Mouse (Mus musculus): ENCODE results near the gene Hcrtr1. TPM values are rescaled to one million over a fixed set of nuclear protein-coding genes. Genes with fewer than 3 reads are reported as not detected.
A peak's percentile ranks its signal among the peaks of the same experiment; 100 is the strongest.

Gene Hcrtr1
- polyA plus RNA-seq, 1 experiment from 2014 or later = 0.13 TPM

DNA sequence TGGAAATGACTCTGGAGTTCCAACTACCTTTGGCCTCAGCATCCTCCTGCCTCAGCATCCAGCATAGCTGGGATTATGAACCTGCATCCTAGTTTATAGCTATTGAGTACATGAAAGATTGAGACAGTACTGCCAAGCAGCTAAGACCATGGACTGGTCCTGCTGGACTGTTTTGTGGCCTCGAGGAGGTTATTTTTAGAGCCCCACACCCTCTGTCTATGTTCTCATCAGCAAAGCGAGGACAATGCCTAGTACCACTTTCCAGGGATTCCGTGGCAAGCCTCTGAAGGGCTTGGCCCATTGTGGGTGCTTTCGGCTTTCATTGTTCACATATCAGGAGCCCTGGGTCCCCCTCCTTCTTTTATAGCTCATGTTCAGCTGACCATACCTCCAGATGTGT, 31.2 kb upstream of the Hcrtr1 start:
- H3K9me3 ChIP-seq (replicated peaks; ENCODE audit: control insufficient read depth, low read length) = no peaks in the 10 kb centered on the region
- H3K27me3 ChIP-seq (replicated peaks; ENCODE audit: control insufficient read depth, insufficient read depth, low read length) = 0 out of 2 replicates have a peak, but pooled peaks cover 3% of the 10 kb centered on the region
- no peak overlapping the region for H3K9ac ChIP-seq (ENCODE audit: low read length)
- H3K27ac ChIP-seq (ENCODE audit: low read depth, low read length) = no peak overlapping the region
- WGBS = 79% methylated on average over 4 of the region's 4 CpGs
- no peaks in the 10 kb centered on the region for H3K36me3 ChIP-seq (ENCODE audit: control insufficient read depth, insufficient read depth, low read length)
- H3K4me3 ChIP-seq (ENCODE audit: low read depth, low read length) = no peak overlapping the region
- DNase-seq (ENCODE audit: low spot score) (no peak), ATAC-seq (no peak)
- peaks cover 8% of the 10 kb centered on the region for H3K4me1 ChIP-seq (ENCODE audit: control insufficient read depth, insufficient read depth, low read length)
- H3K4me2 ChIP-seq (ENCODE audit: low read length) = no peak overlapping the region

DNA sequence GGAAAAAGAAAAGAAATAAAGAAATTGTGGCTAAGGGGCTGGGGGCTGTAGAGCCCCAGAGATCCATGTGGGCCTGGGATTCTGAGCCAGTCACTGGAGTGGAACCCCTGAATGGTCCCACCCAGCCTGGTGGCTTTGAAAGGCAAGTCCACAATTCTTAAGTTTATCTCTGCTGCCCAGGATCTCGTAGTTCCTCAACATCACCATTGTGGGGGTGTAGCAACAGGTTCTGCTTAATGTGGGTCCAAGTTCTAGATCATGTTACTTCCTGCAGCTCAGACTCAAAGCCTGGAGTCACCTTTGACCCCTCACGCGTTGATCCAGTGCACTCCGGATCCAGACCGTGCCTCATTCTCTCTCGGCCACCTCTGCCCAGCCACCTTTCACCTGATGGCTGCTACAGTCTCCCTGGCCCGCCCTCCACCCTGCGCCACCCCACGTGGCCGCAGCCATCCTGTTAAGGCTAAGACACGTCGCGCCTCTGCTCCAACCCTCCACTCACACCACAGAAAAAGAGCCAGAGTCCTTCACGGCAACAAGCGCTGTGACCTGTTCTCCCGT, 30.3 kb upstream of the Hcrtr1 start:
- H3K9ac ChIP-seq (ENCODE audit: low read length) = no peak overlapping the region
- H3K4me3 ChIP-seq (ENCODE audit: low read depth, low read length) = no peak overlapping the region
- no peak overlapping the region for H3K4me2 ChIP-seq (ENCODE audit: low read length)
- H3K4me1 ChIP-seq (ENCODE audit: control insufficient read depth, insufficient read depth, low read length) = no peaks in the 10 kb centered on the region
- 87% methylated on average over 16 of the region's 16 CpGs for WGBS
- ATAC-seq (no peak), DNase-seq (ENCODE audit: low spot score) (no peak)
- H3K9me3 ChIP-seq (replicated peaks; ENCODE audit: control insufficient read depth, low read length) = no peaks in the 10 kb centered on the region
- H3K36me3 ChIP-seq (ENCODE audit: control insufficient read depth, insufficient read depth, low read length) = no peaks in the 10 kb centered on the region
- 0 out of 2 replicates have a peak, but pooled peaks cover 3% of the 10 kb centered on the region for H3K27me3 ChIP-seq (replicated peaks; ENCODE audit: control insufficient read depth, insufficient read depth, low read length)
- H3K27ac ChIP-seq (ENCODE audit: low read depth, low read length) = no peak overlapping the region

- WGBS = 40% methylated on average over 16 of the region's 16 CpGs
- H3K9me3 ChIP-seq (replicated peaks; ENCODE audit: control insufficient read depth, low read length) = no peaks in the 10 kb centered on the region
- H3K4me3 ChIP-seq (ENCODE audit: low read depth, low read length) = no peak overlapping the region
- peaks cover 2% of the 10 kb centered on the region; the same call in 1 of the 2 replicates for H3K4me1 ChIP-seq (ENCODE audit: control insufficient read depth, insufficient read depth, low read length)
- no peak overlapping the region for H3K4me2 ChIP-seq (ENCODE audit: low read length)
- DNase-seq (ENCODE audit: low spot score) (peak; percentile 49), ATAC-seq (no peak)
- H3K27ac ChIP-seq (ENCODE audit: low read depth, low read length) = no peak overlapping the region
- H3K36me3 ChIP-seq (ENCODE audit: control insufficient read depth, insufficient read depth, low read length) = no peaks in the 10 kb centered on the region
- no peak overlapping the region for H3K9ac ChIP-seq (ENCODE audit: low read length)
- peaks cover 3% of the 10 kb centered on the region; the same call in 1 of the 2 replicates for H3K27me3 ChIP-seq (replicated peaks; ENCODE audit: control insufficient read depth, insufficient read depth, low read length)
Measured at GRCm38 (mm10) chr4:130168280-130169183, 29.4 kb upstream of the Hcrtr1 start.

DNA sequence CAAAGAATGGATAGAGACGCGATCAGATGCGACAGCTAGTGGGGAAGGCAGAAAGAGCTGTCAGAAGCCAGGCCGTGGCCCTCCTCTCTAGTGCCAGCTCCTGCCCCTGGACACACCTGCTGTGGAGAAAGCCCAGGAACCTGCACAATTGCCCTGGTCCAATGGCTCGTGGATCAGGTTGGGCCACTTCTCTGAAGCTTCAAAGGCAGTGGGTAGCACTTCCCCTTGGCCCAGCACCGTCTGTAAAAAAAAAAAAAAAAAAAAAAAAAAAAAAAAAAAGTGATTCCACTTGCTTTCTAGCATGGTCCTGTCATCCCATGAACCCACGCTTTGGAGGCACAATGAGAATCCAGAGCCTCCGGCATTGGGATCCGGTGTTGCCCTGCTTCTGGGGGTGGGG, 28.7 kb upstream of the Hcrtr1 start:
- no peak for ATAC-seq
- 53% methylated on average over 9 of the region's 9 CpGs for WGBS
- Histone ChIP-seq H3K27me3 (replicated peaks; ENCODE audit: control insufficient read depth, insufficient read depth, low read length) (peaks cover 3% of the 10 kb centered on the region; the same call in 1 of the 2 replicates), H3K9me3 (replicated peaks; ENCODE audit: control insufficient read depth, low read length) (no peaks in the 10 kb centered on the region), H3K4me3 (ENCODE audit: low read depth, low read length) (no peak overlapping the region), H3K9ac (ENCODE audit: low read length) (no peak overlapping the region), H3K4me1 (ENCODE audit: control insufficient read depth, insufficient read depth, low read length) (peaks cover 6% of the 10 kb centered on the region; the same call in 1 of the 2 replicates), H3K27ac (ENCODE audit: low read depth, low read length) (no peak overlapping the region), H3K36me3 (ENCODE audit: control insufficient read depth, insufficient read depth, low read length) (no peaks in the 10 kb centered on the region), H3K4me2 (ENCODE audit: low read length) (0 out of 2 replicates have a peak overlapping the region, but pooled peaks have one; percentile 9)
- no peak for DNase-seq (ENCODE audit: low spot score)

GRCm38 (mm10) chr4:130167321-130167720, 28.2 kb upstream of the Hcrtr1 start:
- WGBS = 68% methylated on average over 22 of the region's 22 CpGs
- Histone ChIP-seq H3K27ac (ENCODE audit: low read depth, low read length) (no peak overlapping the region), H3K27me3 (replicated peaks; ENCODE audit: control insufficient read depth, insufficient read depth, low read length) (peaks cover 5% of the 10 kb centered on the region; the same call in 1 of the 2 replicates), H3K9ac (ENCODE audit: low read length) (no peak overlapping the region), H3K36me3 (ENCODE audit: control insufficient read depth, insufficient read depth, low read length) (no peaks in the 10 kb centered on the region), H3K4me2 (ENCODE audit: low read length) (peak overlapping the region; percentile 9; the same call in 1 of the 2 replicates), H3K9me3 (replicated peaks; ENCODE audit: control insufficient read depth, low read length) (no peaks in the 10 kb centered on the region), H3K4me1 (ENCODE audit: control insufficient read depth, insufficient read depth, low read length) (peaks cover 6% of the 10 kb centered on the region; the same call in 1 of the 2 replicates), H3K4me3 (ENCODE audit: low read depth, low read length) (no peak overlapping the region)
- no peak for ATAC-seq
- DNase-seq (ENCODE audit: low spot score) = no peak

- 75% methylated on average over 8 of the region's 8 CpGs for WGBS
- ATAC-seq (no peak), DNase-seq (ENCODE audit: low spot score) (no peak)
- no peak overlapping the region for H3K9ac ChIP-seq (ENCODE audit: low read length)
- no peaks in the 10 kb centered on the region for H3K9me3 ChIP-seq (replicated peaks; ENCODE audit: control insufficient read depth, low read length)
- no peak overlapping the region for H3K4me3 ChIP-seq (ENCODE audit: low read depth, low read length)
- no peak overlapping the region for H3K4me2 ChIP-seq (ENCODE audit: low read length)
- H3K36me3 ChIP-seq (ENCODE audit: control insufficient read depth, insufficient read depth, low read length) = no peaks in the 10 kb centered on the region
- peaks cover 5% of the 10 kb centered on the region; the same call in 1 of the 2 replicates for H3K27me3 ChIP-seq (replicated peaks; ENCODE audit: control insufficient read depth, insufficient read depth, low read length)
- peaks cover 6% of the 10 kb centered on the region; the same call in 1 of the 2 replicates for H3K4me1 ChIP-seq (ENCODE audit: control insufficient read depth, insufficient read depth, low read length)
- H3K27ac ChIP-seq (ENCODE audit: low read depth, low read length) = no peak overlapping the region
Measured at GRCm38 (mm10) chr4:130166592-130166991, 27.4 kb upstream of the Hcrtr1 start.

DNA sequence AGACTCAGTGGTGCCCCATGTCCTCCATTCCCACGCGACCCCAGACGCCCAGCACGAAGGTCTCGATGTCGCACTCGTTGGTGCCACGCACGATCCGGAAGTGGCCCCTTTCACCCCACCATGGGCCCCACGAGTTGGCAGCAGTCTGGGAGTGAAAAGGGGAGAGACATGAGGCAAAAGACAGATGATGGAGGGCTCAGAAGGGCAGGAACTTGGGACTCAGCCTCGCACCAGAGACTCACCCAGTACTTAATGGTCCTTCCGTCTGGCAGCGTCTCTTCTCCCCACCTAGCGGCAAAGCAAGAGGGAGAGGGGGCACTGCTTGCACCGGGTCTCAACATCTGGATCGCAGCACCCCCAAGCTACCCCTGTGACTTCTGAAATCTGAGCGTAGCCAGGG, 26.9 kb upstream of the Hcrtr1 start:
- Histone ChIP-seq H3K4me2 (ENCODE audit: low read length) (no peak overlapping the region), H3K9ac (ENCODE audit: low read length) (no peak overlapping the region), H3K4me3 (ENCODE audit: low read depth, low read length) (no peak overlapping the region), H3K36me3 (ENCODE audit: control insufficient read depth, insufficient read depth, low read length) (no peaks in the 10 kb centered on the region), H3K27me3 (replicated peaks; ENCODE audit: control insufficient read depth, insufficient read depth, low read length) (peaks cover 5% of the 10 kb centered on the region; the same call in 1 of the 2 replicates), H3K9me3 (replicated peaks; ENCODE audit: control insufficient read depth, low read length) (no peaks in the 10 kb centered on the region), H3K27ac (ENCODE audit: low read depth, low read length) (no peak overlapping the region), H3K4me1 (ENCODE audit: control insufficient read depth, insufficient read depth, low read length) (peaks cover 6% of the 10 kb centered on the region; the same call in 1 of the 2 replicates)
- WGBS = 84% methylated on average over 18 of the region's 18 CpGs
- no peak for ATAC-seq
- DNase-seq (ENCODE audit: low spot score) = no peak

DNA sequence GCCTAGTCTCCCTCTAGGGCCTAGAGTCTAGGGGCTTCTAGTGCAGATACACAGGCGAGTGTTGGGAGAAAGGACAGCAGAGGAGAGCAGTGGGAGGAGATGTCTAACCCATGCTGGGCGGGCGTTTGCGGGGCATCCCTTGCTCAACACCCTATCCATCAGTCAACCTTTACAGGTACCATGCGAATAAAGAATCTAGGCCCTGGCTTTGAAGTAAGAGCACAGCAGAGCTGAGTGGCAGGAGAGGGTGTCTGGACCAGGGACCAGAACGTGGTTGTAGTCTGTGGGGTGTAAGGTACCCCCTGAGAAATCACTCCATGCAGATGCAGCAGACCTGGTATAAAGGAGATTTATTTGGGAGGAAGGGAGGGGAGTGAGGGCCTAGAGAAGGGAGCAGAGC, 25.0 kb upstream of the Hcrtr1 start:
- Histone ChIP-seq H3K4me3 (ENCODE audit: low read depth, low read length) (no peak overlapping the region), H3K9ac (ENCODE audit: low read length) (no peak overlapping the region), H3K4me1 (ENCODE audit: control insufficient read depth, insufficient read depth, low read length) (peaks cover 6% of the 10 kb centered on the region; the same call in 1 of the 2 replicates), H3K4me2 (ENCODE audit: low read length) (no peak overlapping the region), H3K27me3 (replicated peaks; ENCODE audit: control insufficient read depth, insufficient read depth, low read length) (peaks cover 5% of the 10 kb centered on the region; the same call in 1 of the 2 replicates), H3K36me3 (ENCODE audit: control insufficient read depth, insufficient read depth, low read length) (no peaks in the 10 kb centered on the region), H3K27ac (ENCODE audit: low read depth, low read length) (no peak overlapping the region), H3K9me3 (replicated peaks; ENCODE audit: control insufficient read depth, low read length) (no peaks in the 10 kb centered on the region)
- ATAC-seq (no peak), DNase-seq (ENCODE audit: low spot score) (no peak)
- WGBS = 72% methylated on average over 6 of the region's 6 CpGs
